Mouse (Mus musculus) midbrain, postnatal 0 days (tissue): ENCODE measurements around the gene Tmem95. TPM values are rescaled to one million over a fixed set of nuclear protein-coding genes. Genes with fewer than 3 reads are reported as not detected.

ENCODE experiments used
- ATAC-seq: fragments of 200-750 bp; cut with Nextera tagmentation; 2 replicates; pipeline ENCODE4 v1.8.0; 2017; ENCODE audit warnings: moderate number of reproducible peaks, mild to moderate bottlenecking, moderate TSS enrichment, moderate library complexity; ENCODE audit not compliant: low FRiP score
- DNase-seq: peaks from one replicate; pipeline ENCODE4 v3.0.0-alpha.2; 2015; ENCODE audit warnings: low spot score
- H3K27ac ChIP-seq: fragments of 300-500 bp; sonication (generic); 2 replicates; pipeline ENCODE4 v1.5.1; 2014; ENCODE audit warnings: low read depth, mild to moderate bottlenecking, low read length, mixed read lengths
- H3K27me3 ChIP-seq: fragments of 300-500 bp; sonication (generic); 2 replicates; pipeline ENCODE4 v1.6.1; 2014; ENCODE audit warnings: low read length, control low read depth, mixed read lengths; ENCODE audit not compliant: insufficient read depth
- H3K36me3 ChIP-seq: fragments of 300-500 bp; sonication (generic); 2 replicates; pipeline ENCODE4 v1.6.1; 2014; ENCODE audit warnings: low read length, control low read depth, mixed read lengths; ENCODE audit not compliant: insufficient read depth
- H3K4me1 ChIP-seq: fragments of 300-500 bp; sonication (generic); 2 replicates; pipeline ENCODE4 v1.6.1; 2014; ENCODE audit warnings: mild to moderate bottlenecking, control low read depth, antibody characterized with exemption, low read length, mixed read lengths; ENCODE audit not compliant: insufficient read depth
- H3K4me2 ChIP-seq: fragments of 300-500 bp; sonication (generic); 2 replicates; pipeline ENCODE4 v1.6.1; 2014; ENCODE audit warnings: low read depth, mild to moderate bottlenecking, low read length, mixed read lengths; ENCODE audit not compliant: poor library complexity, severe bottlenecking
- H3K4me3 ChIP-seq: fragments of 300-500 bp; sonication (generic); 2 replicates; pipeline ENCODE4 v1.5.1; 2014; ENCODE audit warnings: low read depth, mild to moderate bottlenecking, low read length, moderate library complexity
- H3K9ac ChIP-seq: fragments of 300-500 bp; sonication (generic); replicated peaks from 2 replicates; pipeline ENCODE4 v1.6.1; 2014; ENCODE audit warnings: mild to moderate bottlenecking, low read length, moderate library complexity, mixed read lengths; ENCODE audit not compliant: poor library complexity, severe bottlenecking
- H3K9me3 ChIP-seq: fragments of 300-500 bp; sonication (generic); 2 replicates; pipeline ENCODE4 v1.6.1; 2016; ENCODE audit warnings: low read length, control low read depth
- CTCF ChIP-seq: IDR thresholded peaks from 2 replicates; pipeline ENCODE4 v1.5.1; 2016; ENCODE audit warnings: antibody characterized with exemption, mild to moderate bottlenecking
- whole genome bisulfite sequencing: fragments of 180-500 bp; shearing (Covaris S2); extraction: QIAGEN DNeasy Blood & Tissue Kit; methylation state at CpG from one replicate; pipeline ENCODE4 v1.1.7; 2014; 5-methylcytosine and 5-hydroxymethylcytosine counted together
- polyA plus RNA-seq: library from polyadenylated mRNA; unstranded; fragments of >200 nt; fragmentation: Nextera tagmentation; extraction: Ambion mirVana; gene quantifications from 2 replicates; pipeline ENCODE4 v1.2.1, GENCODE M21; 2015
- total RNA-seq: library from RNA; depleted of rRNA; stranded (reverse); fragments of >200 nt; gene quantifications from 2 replicates; pipeline ENCODE4 v1.2.3, GENCODE M21; 2014

Gene Tmem95
- total and polyA plus RNA-seq, 2 experiments from 2014 or later: not detected

- Histone ChIP-seq H3K9ac (no peak overlapping the region), H3K9me3 (no peaks in the 10 kb centered on the region), H3K27ac (no peak overlapping the region), H3K4me3 (no peak overlapping the region), H3K4me1 (no peaks in the 10 kb centered on the region), H3K36me3 (no peaks in the 10 kb centered on the region), H3K27me3 (no peaks in the 10 kb centered on the region), H3K4me2 (no peak overlapping the region)
- ATAC-seq (no peak), DNase-seq (no peak)
- TF ChIP-seq CTCF: no peak
- WGBS: 85% methylated on average over 8 of the region's 8 CpGs
Measured at GRCm38 (mm10) chr11:69883527-69884151, 5.8 kb upstream of the Tmem95 start.

GRCm38 (mm10) chr11:69883066-69883465 lies 5.2 kb upstream of the Tmem95 start:
- no peaks in the 10 kb centered on the region for H3K4me1 ChIP-seq
- WGBS: 65% methylated on average over 4 of the region's 4 CpGs
- no peaks in the 10 kb centered on the region for H3K27me3 ChIP-seq
- peak; percentile 60 for TF ChIP-seq CTCF
- H3K4me2 ChIP-seq: no peak overlapping the region
- no peak for DNase-seq
- H3K4me3 ChIP-seq: no peak overlapping the region
- no peak overlapping the region for H3K9ac ChIP-seq
- no peaks in the 10 kb centered on the region for H3K9me3 ChIP-seq
- no peak for ATAC-seq
- no peaks in the 10 kb centered on the region for H3K36me3 ChIP-seq
- H3K27ac ChIP-seq: no peak overlapping the region

GRCm38 (mm10) chr11:69881787-69882670 lies 4.2 kb upstream of the Tmem95 start:
- no peaks in the 10 kb centered on the region for H3K27me3 ChIP-seq
- H3K4me1 ChIP-seq: no peaks in the 10 kb centered on the region
- H3K36me3 ChIP-seq: no peaks in the 10 kb centered on the region
- TF ChIP-seq CTCF: no peak
- WGBS: 61% methylated on average over 21 of the region's 21 CpGs
- ATAC-seq: no peak
- peak overlapping the region; percentile 78 for H3K4me2 ChIP-seq
- no peak overlapping the region for H3K9ac ChIP-seq
- DNase-seq: no peak
- no peaks in the 10 kb centered on the region for H3K9me3 ChIP-seq
- H3K27ac ChIP-seq: no peak overlapping the region
- peak overlapping the region; percentile 46 for H3K4me3 ChIP-seq

- peak within 1 kb of the TSS; percentile 46 for H3K4me3 ChIP-seq
- ATAC-seq (peak; percentile 79), DNase-seq (peak; percentile 71)
- no peaks in the 10 kb centered on the region for H3K36me3 ChIP-seq
- H3K4me2 ChIP-seq: peak within 1 kb of the TSS; percentile 78
- peak within 1 kb of the TSS; percentile 50 for H3K9ac ChIP-seq
- peak within 1 kb of the TSS; percentile 43; the same call in 1 of the 2 replicates for H3K27ac ChIP-seq
- TF ChIP-seq CTCF: peak; percentile 38
- H3K4me1 ChIP-seq: no peaks in the 10 kb centered on the region
- no peaks in the 10 kb centered on the region for H3K27me3 ChIP-seq
- no peaks in the 10 kb centered on the region for H3K9me3 ChIP-seq
- under 1% methylated on average over 44 of the region's 46 CpGs for WGBS
Measured at GRCm38 (mm10) chr11:69880853-69881603, 3.2 kb upstream of the Tmem95 start, which contains the start of gene Kctd11. Gene Kctd11 (minus strand): TSS chr11:69881406.

GRCm38 (mm10) chr11:69880506-69880852 lies 2.7 kb upstream of the Tmem95 start:
- 2% methylated on average over 18 of the region's 18 CpGs for WGBS
- no peaks in the 10 kb centered on the region for H3K36me3 ChIP-seq

More at GRCm38 (mm10) chr11:69880506-69880852, 2.7 kb upstream of the Tmem95 start:
- H3K27ac ChIP-seq: peak overlapping the region; percentile 43; the same call in 1 of the 2 replicates
- DNase-seq (peak; percentile 74), ATAC-seq (peak; percentile 22; the same call in 1 of the 2 replicates)
- peak overlapping the region; percentile 46 for H3K4me3 ChIP-seq
- peak; percentile 86 for TF ChIP-seq CTCF
- no peaks in the 10 kb centered on the region for H3K9me3 ChIP-seq
- peak overlapping the region; percentile 78 for H3K4me2 ChIP-seq
- H3K9ac ChIP-seq: peak overlapping the region; percentile 50
- no peaks in the 10 kb centered on the region for H3K27me3 ChIP-seq
- no peaks in the 10 kb centered on the region for H3K4me1 ChIP-seq
